Mouse (Mus musculus) heart, embryonic 11.5 days (tissue): ENCODE measurements around the gene Cdca7. TPM values are rescaled to one million over a fixed set of nuclear protein-coding genes. Genes with fewer than 3 reads are reported as not detected.

ENCODE experiments used
- ATAC-seq: fragments of 200-750 bp; cut with Nextera tagmentation; replicated peaks from 2 replicates; pipeline ENCODE4 v1.8.0; 2017; ENCODE audit warnings: moderate library complexity; ENCODE audit not compliant: insufficient number of reproducible peaks, low FRiP score, low TSS enrichment
- H3K27ac ChIP-seq: fragments of 300-500 bp; sonication (generic); 2 replicates; pipeline ENCODE4 v1.5.1; 2014; ENCODE audit warnings: mild to moderate bottlenecking, low read depth, low read length
- H3K27me3 ChIP-seq: fragments of 300-500 bp; sonication (generic); 2 replicates; pipeline ENCODE4 v1.6.1; 2014; ENCODE audit warnings: mild to moderate bottlenecking, low read length, mixed read lengths; ENCODE audit not compliant: control insufficient read depth, insufficient read depth
- H3K36me3 ChIP-seq: fragments of 300-500 bp; sonication (generic); 2 replicates; pipeline ENCODE4 v1.6.1; 2014; ENCODE audit warnings: mild to moderate bottlenecking, low read length, moderate library complexity, mixed read lengths; ENCODE audit not compliant: control insufficient read depth, insufficient read depth
- H3K4me1 ChIP-seq: fragments of 300-500 bp; sonication (generic); 2 replicates; pipeline ENCODE4 v1.6.1; 2014; ENCODE audit warnings: low read length; ENCODE audit not compliant: control insufficient read depth, insufficient read depth
- H3K4me2 ChIP-seq: fragments of 300-500 bp; sonication (generic); 2 replicates; pipeline ENCODE4 v1.6.1; 2014; ENCODE audit warnings: mild to moderate bottlenecking, moderate library complexity
- H3K4me3 ChIP-seq: fragments of 300-500 bp; sonication (generic); 2 replicates; pipeline ENCODE4 v1.5.1; 2014; ENCODE audit warnings: low read depth, low read length
- H3K9ac ChIP-seq: fragments of 300-500 bp; sonication (generic); 2 replicates; pipeline ENCODE4 v1.6.1; 2014; ENCODE audit warnings: mild to moderate bottlenecking, low read depth, low read length, moderate library complexity
- H3K9me3 ChIP-seq: fragments of 300-500 bp; sonication (generic); replicated peaks from 2 replicates; pipeline ENCODE4 v1.6.1; 2016; ENCODE audit warnings: low read length; ENCODE audit not compliant: control insufficient read depth
- WGBS: fragments of 180-500 bp; shearing (Covaris S2); extraction: QIAGEN DNeasy Blood & Tissue Kit; methylation state at CpG from one replicate; pipeline ENCODE4 v1.1.7; 2014; ENCODE audit not compliant: insufficient replicate concordance; 5-methylcytosine and 5-hydroxymethylcytosine counted together
- polyA plus RNA-seq: library from polyadenylated mRNA; unstranded; fragments of >200 nt; fragmentation: Nextera tagmentation; extraction: Ambion mirVana; gene quantifications from 2 replicates; pipeline ENCODE4 v1.2.1, GENCODE M21; 2014

Gene Cdca7
- polyA plus RNA-seq, 1 experiment from 2014 or later = 64.3 TPM

DNA sequence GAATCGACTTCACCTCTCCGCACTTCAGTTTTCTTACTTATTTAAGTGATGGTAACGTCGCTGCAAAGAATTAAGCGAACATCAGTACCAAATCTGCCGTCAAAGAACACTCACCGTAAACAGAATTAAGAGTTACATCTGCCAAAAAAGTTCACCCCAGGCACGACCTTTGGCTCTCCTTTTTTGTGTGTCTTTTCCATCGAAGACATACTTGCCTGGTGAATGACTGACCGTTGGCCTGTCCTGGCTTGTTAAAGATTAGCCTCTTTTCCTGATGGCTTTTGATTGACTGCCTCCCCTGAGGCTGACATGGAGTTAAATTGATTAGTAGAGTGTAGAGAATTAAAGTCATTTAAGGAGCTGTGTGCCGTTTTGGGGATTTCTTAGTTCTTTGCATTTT lies 1.3 kb downstream of the Cdca7 start:
- Histone ChIP-seq H3K36me3 (peaks cover 7% of the 10 kb centered on the region), H3K9ac (peak overlapping the region; percentile 84), H3K27ac (no peak overlapping the region), H3K4me3 (peak overlapping the region; percentile 86), H3K4me1 (peaks cover 13% of the 10 kb centered on the region), H3K4me2 (peak overlapping the region; percentile 75), H3K9me3 (no peaks in the 10 kb centered on the region), H3K27me3 (no peaks in the 10 kb centered on the region)
- WGBS = 5% methylated on average over 11 of the region's 11 CpGs
- ATAC-seq = no peak

DNA sequence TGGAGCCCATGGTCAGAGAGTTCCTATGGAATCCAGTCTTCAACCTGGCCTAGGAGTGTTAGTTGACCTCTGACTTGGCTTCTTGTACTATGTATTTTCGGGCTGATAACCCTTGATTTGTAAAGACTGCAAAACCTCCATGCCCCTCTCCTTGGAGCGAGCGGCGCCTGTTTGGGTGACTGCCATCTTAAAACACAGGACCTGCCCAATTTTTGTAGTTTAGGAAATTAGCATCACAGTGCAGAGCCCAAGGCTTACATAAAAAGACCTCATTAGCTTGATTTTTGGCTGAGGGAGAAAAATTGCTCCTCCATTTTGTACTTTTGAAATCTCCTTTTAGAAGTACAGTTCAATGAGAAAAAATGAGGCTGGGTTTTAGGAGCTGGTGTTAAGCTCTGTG lies 2.2 kb downstream of the Cdca7 start:
- 85% methylated on average over 4 of the region's 4 CpGs for WGBS
- H3K27ac ChIP-seq = no peak overlapping the region
- no peak for ATAC-seq
- H3K9me3 ChIP-seq = no peaks in the 10 kb centered on the region
- peaks cover 13% of the 10 kb centered on the region for H3K4me1 ChIP-seq
- H3K4me2 ChIP-seq = peak overlapping the region; percentile 75
- peaks cover 13% of the 10 kb centered on the region for H3K36me3 ChIP-seq
- H3K9ac ChIP-seq = no peak overlapping the region
- H3K4me3 ChIP-seq = peak overlapping the region; percentile 86; the same call in 1 of the 2 replicates
- no peaks in the 10 kb centered on the region for H3K27me3 ChIP-seq

DNA sequence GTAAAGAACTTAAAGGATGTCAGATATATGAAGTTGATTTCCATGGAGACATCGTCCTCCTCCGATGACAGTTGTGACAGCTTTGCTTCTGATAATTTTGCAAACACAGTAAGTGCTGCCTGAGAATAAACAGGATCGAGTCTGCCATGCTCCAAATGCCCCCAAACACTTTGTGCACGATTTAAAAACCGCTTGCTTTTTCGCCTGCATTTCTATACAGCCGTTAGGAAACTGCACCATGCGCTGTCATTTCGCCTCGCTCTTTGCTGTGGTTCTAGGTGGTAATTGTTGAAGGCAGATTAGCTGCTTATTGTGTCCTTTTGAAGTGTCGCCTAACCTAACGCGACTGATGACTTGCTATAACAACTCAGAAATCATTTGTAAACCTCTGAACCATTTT lies 3.0 kb downstream of the Cdca7 start:
- H3K36me3 ChIP-seq = peaks cover 16% of the 10 kb centered on the region
- no peaks in the 10 kb centered on the region for H3K27me3 ChIP-seq
- no peak overlapping the region for H3K4me3 ChIP-seq
- no peak overlapping the region for H3K4me2 ChIP-seq
- peaks cover 13% of the 10 kb centered on the region for H3K4me1 ChIP-seq
- H3K9ac ChIP-seq = no peak overlapping the region
- no peak for ATAC-seq
- no peaks in the 10 kb centered on the region for H3K9me3 ChIP-seq
- no peak overlapping the region for H3K27ac ChIP-seq
- WGBS = 78% methylated on average over 13 of the region's 13 CpGs

DNA sequence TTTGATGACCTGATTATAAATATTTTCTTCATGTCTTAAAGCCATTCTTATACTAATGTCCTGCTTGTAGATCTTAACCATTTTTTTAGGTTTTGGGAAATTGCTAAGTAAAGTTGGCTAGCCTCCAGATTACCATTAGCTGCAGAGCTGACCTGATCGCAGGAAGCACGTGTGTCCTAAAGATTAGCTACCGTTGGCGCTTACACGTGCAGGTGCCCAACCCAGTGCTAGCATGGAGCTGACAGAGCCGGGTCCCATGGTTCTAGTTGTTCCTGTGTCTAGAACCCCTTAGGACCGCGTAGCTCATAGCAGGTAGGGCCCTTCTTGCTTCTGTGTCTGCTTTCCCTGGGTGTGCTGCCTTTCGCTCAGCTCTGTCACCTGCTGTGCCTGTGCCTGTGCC lies 3.9 kb downstream of the Cdca7 start:
- ATAC-seq = no peak
- Histone ChIP-seq H3K4me3 (no peak overlapping the region), H3K27ac (no peak overlapping the region), H3K4me1 (peaks cover 13% of the 10 kb centered on the region), H3K36me3 (peaks cover 25% of the 10 kb centered on the region), H3K9ac (no peak overlapping the region), H3K4me2 (no peak overlapping the region), H3K27me3 (no peaks in the 10 kb centered on the region), H3K9me3 (no peaks in the 10 kb centered on the region)
- 91% methylated on average over 9 of the region's 9 CpGs for WGBS

DNA sequence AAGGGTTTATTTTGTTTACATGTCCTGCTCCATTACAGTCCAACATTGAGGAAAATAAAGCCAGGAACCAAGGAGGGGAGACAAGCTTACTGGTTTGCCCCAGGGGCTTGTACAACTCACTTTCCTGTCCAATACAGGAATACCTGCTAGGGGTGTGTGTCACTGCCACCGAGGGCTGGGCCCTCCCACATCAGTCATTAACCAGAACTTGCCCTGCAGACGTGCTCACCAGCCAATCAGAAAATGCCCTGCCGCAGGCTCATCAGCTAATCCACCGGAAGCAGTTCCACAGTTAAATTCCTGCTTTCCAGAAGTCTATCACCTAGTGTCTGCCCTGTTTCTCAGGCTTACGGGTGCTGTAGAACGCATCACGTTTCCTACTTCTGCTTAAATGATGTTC lies 15.7 kb downstream of the Cdca7 start:
- no peak for ATAC-seq
- Histone ChIP-seq H3K9me3 (no peaks in the 10 kb centered on the region), H3K4me3 (no peak overlapping the region), H3K27me3 (no peaks in the 10 kb centered on the region), H3K4me1 (no peaks in the 10 kb centered on the region), H3K9ac (no peak overlapping the region), H3K36me3 (0 out of 2 replicates have a peak, but pooled peaks cover 6% of the 10 kb centered on the region), H3K27ac (no peak overlapping the region), H3K4me2 (no peak overlapping the region)
- WGBS = 50% methylated on average over 7 of the region's 7 CpGs

DNA sequence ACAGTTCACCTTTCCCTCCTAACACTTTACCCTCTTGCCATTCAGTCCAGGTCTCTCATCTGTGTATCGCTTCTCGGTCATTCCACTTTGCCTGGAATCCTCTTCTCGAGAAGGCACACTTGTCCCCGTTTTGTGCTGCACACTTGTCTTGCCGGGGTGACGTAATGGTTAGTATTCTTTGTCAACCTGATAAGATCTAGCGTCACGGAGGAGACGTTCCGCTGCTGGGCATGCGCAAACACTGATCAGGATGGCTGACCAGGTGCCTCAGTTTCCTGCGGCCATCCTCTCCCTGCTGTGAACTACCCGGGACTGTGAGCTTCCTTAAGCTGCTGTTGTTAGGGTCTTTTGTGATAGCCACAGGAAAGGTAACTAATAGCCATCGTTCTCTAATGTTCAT lies 17.1 kb downstream of the Cdca7 start:
- ATAC-seq = no peak
- H3K27ac ChIP-seq = no peak overlapping the region
- no peaks in the 10 kb centered on the region for H3K4me1 ChIP-seq
- H3K4me3 ChIP-seq = peak overlapping the region; percentile 13; the same call in 1 of the 2 replicates
- peaks cover 2% of the 10 kb centered on the region; the same call in 1 of the 2 replicates for H3K27me3 ChIP-seq
- WGBS = 37% methylated on average over 14 of the region's 14 CpGs
- no peak overlapping the region; the same call in 1 of the 2 replicates for H3K9ac ChIP-seq
- peak overlapping the region; percentile 39 for H3K4me2 ChIP-seq
- no peaks in the 10 kb centered on the region for H3K9me3 ChIP-seq
- no peaks in the 10 kb centered on the region for H3K36me3 ChIP-seq

DNA sequence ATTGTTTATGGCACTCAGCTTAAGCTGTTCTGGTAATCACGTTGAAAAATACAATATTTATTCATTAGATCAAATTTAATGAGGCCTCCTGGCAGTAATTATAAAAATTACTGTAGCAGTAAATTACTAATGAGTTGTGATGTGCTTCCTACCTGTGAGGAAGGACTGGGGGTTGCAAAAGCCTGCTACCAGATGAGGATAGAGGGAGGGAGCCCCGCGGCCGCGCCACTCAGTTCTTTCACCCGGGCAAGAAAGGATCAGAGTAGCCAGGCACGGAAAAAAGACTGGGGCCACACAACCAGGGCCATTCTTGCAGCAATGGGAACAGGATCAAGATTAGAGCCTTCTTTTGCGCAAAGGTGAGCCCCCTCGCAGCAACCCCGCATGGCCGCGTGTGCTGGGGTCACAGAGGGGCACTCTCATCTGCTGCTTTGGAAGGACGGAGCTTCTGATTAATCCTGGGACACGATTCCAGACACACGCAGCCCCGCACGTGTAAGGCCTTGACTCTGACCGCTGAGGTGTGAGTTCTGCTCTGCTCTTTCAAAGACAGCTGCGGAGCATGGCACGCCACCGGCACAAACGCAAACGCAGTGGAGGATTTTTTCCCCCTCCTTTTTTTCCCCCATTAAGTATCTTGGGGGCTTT lies 23.2 kb downstream of the Cdca7 start:
- Histone ChIP-seq H3K36me3 (no peaks in the 10 kb centered on the region), H3K4me2 (peak overlapping the region; percentile 62), H3K27ac (no peak overlapping the region), H3K4me3 (peak overlapping the region; percentile 21), H3K9ac (peak overlapping the region; percentile 50), H3K9me3 (no peaks in the 10 kb centered on the region), H3K4me1 (no peaks in the 10 kb centered on the region; the same call in 1 of the 2 replicates), H3K27me3 (peaks cover 5% of the 10 kb centered on the region; the same call in 1 of the 2 replicates)
- WGBS = 5% methylated on average over 23 of the region's 23 CpGs
- no peak for ATAC-seq

DNA sequence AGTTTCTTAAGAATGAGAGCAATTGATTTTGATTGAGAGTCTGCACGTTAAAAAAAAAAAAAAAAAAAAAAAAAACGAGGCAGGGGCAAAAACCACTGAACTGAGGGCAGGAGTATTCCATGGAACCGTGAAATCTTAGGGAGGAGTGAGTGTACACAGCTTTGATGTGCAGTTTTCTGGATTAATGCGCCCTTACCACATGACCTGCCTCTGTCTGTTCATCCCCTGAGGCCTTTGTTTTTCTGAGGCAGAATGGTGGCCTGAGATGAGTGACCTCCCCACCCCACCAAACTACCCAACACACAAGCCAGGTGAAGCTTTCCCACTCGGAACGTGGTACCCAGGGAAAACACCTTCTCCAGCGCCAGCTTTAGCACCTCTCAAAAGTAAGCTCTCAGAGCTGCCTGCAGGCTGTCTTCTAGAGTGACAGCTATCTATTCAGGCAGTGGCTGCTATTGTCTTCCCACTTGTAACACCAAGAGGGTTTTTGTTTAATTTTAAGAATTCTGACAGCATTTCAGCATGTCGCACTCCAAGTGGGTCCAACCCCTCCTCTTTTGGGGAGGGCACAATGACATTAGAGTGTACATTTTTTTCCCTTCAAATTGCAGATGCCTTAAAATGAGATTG lies 23.9 kb downstream of the Cdca7 start:
- Histone ChIP-seq H3K4me2 (peak overlapping the region; percentile 62), H3K27ac (no peak overlapping the region), H3K4me1 (no peaks in the 10 kb centered on the region; the same call in 1 of the 2 replicates), H3K9ac (no peak overlapping the region), H3K9me3 (no peaks in the 10 kb centered on the region), H3K36me3 (no peaks in the 10 kb centered on the region), H3K27me3 (peaks cover 5% of the 10 kb centered on the region; the same call in 1 of the 2 replicates), H3K4me3 (no peak overlapping the region)
- 34% methylated on average over 8 of the region's 8 CpGs for WGBS
- ATAC-seq = no peak
